Mouse (Mus musculus) spleen, postnatal 4 days (tissue): ENCODE results near the gene Olfr1431.
"Not testable (repeated sequence)": the region's sequence is repeated elsewhere in the genome, so short reads cannot be mapped to it uniquely, and the experiment has no call there.

Experiments used
- DNase-seq, 2 experiments: peaks; one replicate each; pipeline ENCODE4 v3.0.0; 2022; ENCODE audit warnings: low spot score in 2 of 2

The Olfr1431 gene

GRCm38 (mm10) chr19:12200334-12200733 lies at the start of gene Olfr1431:
Olfr1431 (plus strand) TSS chr19:12200634.
- DNase-seq, result no peak

- DNase-seq, result not testable (repeated sequence)
Observed at GRCm38 (mm10) chr19:12170062-12170599, 30.3 kb upstream of the Olfr1431 start, which contains the start of gene Olfr1555-ps1. Olfr1555-ps1 (minus strand) TSS chr19:12170112.

DNA sequence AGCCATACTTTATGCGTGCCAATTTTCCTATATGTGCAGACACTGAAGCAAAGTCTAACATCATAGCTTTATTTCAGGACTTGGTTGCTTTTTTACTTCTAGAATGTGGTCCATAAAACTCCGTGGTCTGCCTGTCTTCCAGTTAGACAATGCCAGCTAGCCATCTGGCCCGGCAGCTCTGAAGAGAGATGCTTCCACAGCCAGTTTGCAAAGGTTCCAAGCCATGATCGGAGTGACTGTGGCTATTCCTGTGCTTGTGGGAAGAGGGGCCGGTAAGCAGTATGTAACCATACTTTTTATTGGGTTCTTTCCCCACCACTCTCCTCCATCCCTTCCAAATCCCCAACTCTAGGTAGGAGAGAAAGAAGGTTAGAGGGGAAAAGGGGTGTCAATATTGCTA lies 25.0 kb upstream of the Olfr1431 start:
- not testable (repeated sequence) for DNase-seq

GRCm38 (mm10) chr19:12199076-12199475 lies 1.4 kb upstream of the Olfr1431 start:
- not testable (repeated sequence) for DNase-seq

- not testable (repeated sequence) for DNase-seq
Observed at GRCm38 (mm10) chr19:12232496-12232895, 32.1 kb downstream of the Olfr1431 start, which contains the start of gene Olfr1432. Olfr1432 (minus strand) TSS chr19:12232596.

GRCm38 (mm10) chr19:12241559-12241958 lies 41.1 kb downstream of the Olfr1431 start, which contains the start of gene Olfr262:
Olfr262 (minus strand) TSS chr19:12241659.
- no peak for DNase-seq

DNA sequence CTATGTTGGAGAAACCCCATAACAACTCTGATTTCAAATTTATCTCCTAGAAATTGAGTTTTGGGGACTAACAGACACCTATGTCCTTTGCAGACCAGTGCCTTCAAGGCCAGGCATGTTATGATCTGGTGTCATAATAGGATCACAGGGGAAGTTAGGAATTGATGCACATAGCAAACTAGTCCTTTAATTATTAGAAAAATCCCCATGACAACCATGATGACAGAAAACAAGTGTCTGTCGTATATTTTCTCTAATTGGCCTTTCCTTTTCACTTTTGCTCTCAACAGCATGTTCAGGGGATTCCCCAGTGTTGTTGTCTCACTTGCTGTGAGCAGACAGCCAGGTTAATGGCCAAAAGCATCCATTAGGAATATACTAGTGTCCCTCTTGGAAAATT lies 60.3 kb downstream of the Olfr1431 start, which contains the start of gene Olfr235:
Gene Olfr235, plus strand, starts transcription at position 301 of the 400 bp plus-strand sequence.
- DNase-seq, result no peak
